Mouse (Mus musculus): ENCODE data around the gene Acot4. TPM values are rescaled to one million over a fixed set of nuclear protein-coding genes. Genes with fewer than 3 reads are reported as not detected.
"Not testable (repeated sequence)": the region's sequence is repeated elsewhere in the genome, so short reads cannot be mapped to it uniquely, and the experiment has no call there.

Acot4 gene
- total RNA-seq, 2 experiments from 2014 or later, result 2.3 to 3.0 TPM

DNA sequence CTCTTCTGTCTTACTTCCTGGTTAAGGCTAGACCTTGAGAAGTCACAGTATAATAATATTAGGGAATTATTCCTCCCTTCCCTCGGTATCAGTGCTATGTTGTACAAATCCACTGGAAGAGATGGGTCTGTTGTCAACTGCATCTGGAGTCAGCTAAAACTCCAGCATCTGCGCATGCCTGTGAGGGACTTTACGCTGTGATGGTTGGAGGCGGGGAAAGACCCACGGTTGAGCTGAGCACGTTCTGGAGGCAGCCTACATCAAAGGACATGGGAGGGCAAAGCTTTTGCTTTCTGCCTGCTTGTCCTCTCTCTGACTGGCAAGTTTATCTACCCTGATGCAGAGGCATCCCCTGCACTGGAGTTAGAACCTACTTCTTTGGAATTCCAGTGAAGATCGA lies 12.3 kb upstream of the Acot4 start:
- DNase-seq (ENCODE audit: extremely low spot score in 1 of 2, low spot score in 2 of 2), result no peak
- intact Hi-C loops (cut with DNase I), result no loop called here

GRCm38 (mm10) chr12:84028328-84028727 lies 9.9 kb upstream of the Acot4 start:
- intact Hi-C loops (cut with DNase I); DNase-seq (ENCODE audit: extremely low spot score in 1 of 2, low spot score in 2 of 2): not testable (repeated sequence)

GRCm38 (mm10) chr12:84029043-84029442 lies 9.1 kb upstream of the Acot4 start:
- DNase-seq (ENCODE audit: extremely low spot score in 1 of 2, low spot score in 2 of 2); intact Hi-C loops (cut with DNase I): not testable (repeated sequence)

DNA sequence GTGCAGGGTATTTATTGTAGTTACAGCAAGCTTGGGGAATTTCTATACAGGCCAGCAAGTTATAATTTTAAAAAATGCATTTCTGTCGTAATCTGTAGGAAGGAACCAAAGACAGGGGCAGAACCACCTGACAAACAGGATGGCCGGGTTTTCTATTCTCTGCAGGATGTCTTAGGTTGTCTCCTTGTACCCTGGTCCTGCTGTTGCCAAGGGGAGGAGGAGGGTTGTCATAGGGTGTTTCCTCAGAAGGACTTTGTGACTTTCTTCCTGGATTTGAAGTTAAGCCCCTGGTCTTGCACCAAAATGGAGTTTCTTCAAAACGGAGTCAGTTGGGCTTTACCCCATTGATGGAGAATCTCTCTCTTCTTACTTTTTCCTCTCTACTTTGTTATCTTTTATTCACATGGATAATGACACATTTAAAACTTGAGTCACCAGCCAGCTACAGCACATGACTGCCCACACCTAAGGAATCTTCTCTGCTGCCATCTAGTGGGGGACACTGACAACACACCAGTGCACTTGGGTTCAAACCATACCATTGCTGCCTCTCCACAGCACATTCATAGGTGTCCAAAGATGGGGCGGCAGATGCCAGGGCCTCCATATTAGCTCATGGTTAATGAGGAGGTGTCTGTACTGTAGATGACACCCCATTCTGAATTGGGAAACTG lies 7.4 kb upstream of the Acot4 start:
- intact Hi-C loops (cut with DNase I), result loop anchor here (5.0 kb wide), 1 partner anchor 43 kb away; the partner anchor contains the start of gene Acot2
- peak; percentile 58 to 65 for DNase-seq (ENCODE audit: extremely low spot score in 1 of 2, low spot score in 2 of 2)

DNA sequence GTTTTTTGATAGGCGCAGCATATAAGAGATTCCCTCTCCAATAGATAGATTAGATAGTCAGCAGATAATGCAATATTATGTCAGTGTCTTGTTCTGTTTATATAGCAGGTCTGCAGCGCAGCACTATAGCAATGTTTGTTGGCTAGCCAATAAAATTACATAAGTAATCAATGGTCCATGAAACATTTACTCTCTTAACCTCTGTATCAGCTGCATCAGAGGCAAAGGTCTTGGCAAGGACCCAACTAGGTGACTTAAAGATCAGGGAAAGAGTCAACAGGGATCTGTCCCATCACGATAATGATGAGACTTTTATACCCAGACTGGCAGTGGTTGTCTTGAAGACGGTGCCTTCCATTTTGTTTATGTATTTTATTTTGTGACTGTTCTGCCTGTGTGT lies 5.3 kb upstream of the Acot4 start:
- intact Hi-C loops (cut with DNase I), result loop anchor here (5.0 kb wide), 1 partner anchor 46 kb away; the partner anchor contains the start of gene Acot2

GRCm38 (mm10) chr12:84033302-84033701 lies 4.9 kb upstream of the Acot4 start:
- intact Hi-C loops (cut with DNase I), result loop anchor here (5.0 kb wide), 1 partner anchor 46 kb away; the partner anchor contains the start of gene Acot2
- DNase-seq (ENCODE audit: extremely low spot score in 1 of 2, low spot score in 2 of 2), result not testable (repeated sequence)

More for the DNA sequence above, 5.3 kb upstream of the Acot4 start:
- no peak for DNase-seq (ENCODE audit: extremely low spot score in 1 of 2, low spot score in 2 of 2)

GRCm38 (mm10) chr12:84034108-84034507 lies 4.1 kb upstream of the Acot4 start:
- intact Hi-C loops (cut with DNase I), result loop anchor here (5.0 kb wide), 1 partner anchor 47 kb away; the partner anchor contains the start of gene Acot2
- no peak for DNase-seq (ENCODE audit: extremely low spot score in 1 of 2, low spot score in 2 of 2)

- intact Hi-C loops (cut with DNase I), result not testable (repeated sequence)
- DNase-seq (ENCODE audit: extremely low spot score in 1 of 2, low spot score in 2 of 2), result peak in 1 of 2 experiments; percentile 40
Observed at GRCm38 (mm10) chr12:84038691-84039111, 522 bp downstream of the Acot4 start, which contains the start of gene Gm49366. Gene Gm49366, plus strand, starts transcription at chr12:84038935.

GRCm38 (mm10) chr12:84042248-84042647 lies 4.1 kb downstream of the Acot4 start:
- intact Hi-C loops (cut with DNase I), result no loop called here
- no peak for DNase-seq (ENCODE audit: extremely low spot score in 1 of 2, low spot score in 2 of 2)

DNA sequence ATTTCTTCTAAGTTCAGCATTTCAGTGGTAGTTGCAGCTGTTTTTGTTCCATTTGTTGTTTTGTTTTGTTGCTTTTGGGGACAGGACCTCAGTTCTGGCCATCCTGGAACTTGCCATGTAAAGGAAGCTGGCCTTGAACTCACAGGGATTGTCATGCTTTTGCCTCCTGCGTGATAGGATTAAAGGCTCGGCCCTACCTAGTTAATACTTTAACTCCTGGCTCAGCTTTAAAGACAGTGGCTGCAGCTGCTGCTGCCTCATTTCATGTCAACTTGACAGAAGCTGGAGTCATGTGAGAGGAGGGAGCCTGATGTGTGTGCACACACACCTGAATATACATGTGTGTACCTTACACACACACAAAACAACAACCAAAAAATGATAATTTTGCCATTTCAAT lies 5.9 kb downstream of the Acot4 start:
- intact Hi-C loops (cut with DNase I), result no loop called here
- no peak for DNase-seq (ENCODE audit: extremely low spot score in 1 of 2, low spot score in 2 of 2)

DNA sequence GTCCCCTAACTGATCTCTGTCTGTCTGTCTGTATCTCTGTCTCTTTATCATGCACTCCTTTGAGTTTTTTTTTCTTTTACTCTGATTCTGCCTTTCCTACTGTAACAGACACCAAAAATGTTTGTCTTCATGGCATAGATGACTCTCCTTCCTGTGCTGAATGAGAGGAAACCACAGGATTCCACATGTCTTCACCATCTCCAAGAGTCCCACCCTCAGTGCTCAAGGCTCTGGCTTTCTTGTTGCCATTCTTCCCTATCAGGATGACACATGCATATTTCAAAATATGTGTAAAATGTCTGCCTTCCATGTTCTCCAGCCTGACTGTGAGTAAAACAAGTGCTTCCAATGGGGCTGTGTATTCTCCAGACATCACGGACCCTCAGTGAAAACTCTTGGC lies 8.7 kb downstream of the Acot4 start:
- DNase-seq (ENCODE audit: extremely low spot score in 1 of 2, low spot score in 2 of 2), result no peak
- intact Hi-C loops (cut with DNase I), result no loop called here

DNA sequence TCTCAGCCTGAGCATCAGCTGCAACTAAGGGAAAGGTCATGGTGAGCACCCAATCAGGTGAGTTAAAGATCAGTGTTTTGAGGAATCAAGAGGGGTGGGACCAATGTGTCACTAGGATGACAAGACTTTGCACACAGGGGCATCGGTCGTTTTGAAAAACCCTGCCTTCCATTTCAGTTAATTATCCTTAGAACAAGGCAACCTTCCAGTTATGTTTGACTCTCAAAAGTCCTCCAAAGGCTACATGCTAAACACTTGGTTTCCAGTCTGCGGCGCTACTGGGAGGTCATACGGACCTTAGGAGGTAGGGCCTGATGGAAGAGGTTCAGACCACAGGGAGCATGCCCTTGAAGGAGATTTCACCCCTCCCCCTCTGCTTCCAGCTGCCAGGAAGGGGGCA lies 12.6 kb downstream of the Acot4 start:
- DNase-seq (ENCODE audit: extremely low spot score in 1 of 2, low spot score in 2 of 2), result not testable (repeated sequence)
- intact Hi-C loops (cut with DNase I), result loop anchor here (10.0 kb wide), 1 partner anchor 336 kb away; no protein-coding TSS in a partner anchor

DNA sequence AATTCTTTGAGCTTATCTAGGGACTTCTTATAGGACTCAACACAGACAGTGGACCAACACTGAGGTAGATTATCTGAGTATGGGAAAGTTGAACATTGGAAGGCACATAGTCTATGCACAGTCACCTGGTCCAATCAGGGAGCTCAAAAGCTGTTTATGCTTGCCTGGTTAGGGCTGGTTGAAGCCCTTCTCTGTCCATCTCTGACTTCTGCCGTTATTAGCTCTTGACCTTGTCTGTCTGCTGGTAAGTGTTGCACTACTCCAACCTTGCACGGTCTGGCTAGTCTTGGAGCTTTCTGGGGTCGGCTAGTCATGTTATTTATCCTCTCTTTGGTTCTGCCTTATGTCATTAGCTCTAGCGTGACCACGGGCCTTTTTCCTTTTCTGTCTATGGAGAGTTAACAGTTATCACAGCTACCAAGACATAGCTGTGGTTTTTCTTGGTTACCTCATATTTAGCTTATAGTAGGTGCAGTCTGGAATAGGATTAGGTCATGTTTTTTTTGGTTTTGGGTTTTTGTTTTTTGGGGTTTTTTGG lies 13.8 kb downstream of the Acot4 start, which contains the start of gene Acot3:
Acot3 (plus strand) TSS at position 208 of the 538 bp plus-strand sequence.
- intact Hi-C loops (cut with DNase I), result loop anchor here (10.0 kb wide), 1 partner anchor 337 kb away; no protein-coding TSS in a partner anchor
- no peak for DNase-seq (ENCODE audit: extremely low spot score in 1 of 2, low spot score in 2 of 2)

DNA sequence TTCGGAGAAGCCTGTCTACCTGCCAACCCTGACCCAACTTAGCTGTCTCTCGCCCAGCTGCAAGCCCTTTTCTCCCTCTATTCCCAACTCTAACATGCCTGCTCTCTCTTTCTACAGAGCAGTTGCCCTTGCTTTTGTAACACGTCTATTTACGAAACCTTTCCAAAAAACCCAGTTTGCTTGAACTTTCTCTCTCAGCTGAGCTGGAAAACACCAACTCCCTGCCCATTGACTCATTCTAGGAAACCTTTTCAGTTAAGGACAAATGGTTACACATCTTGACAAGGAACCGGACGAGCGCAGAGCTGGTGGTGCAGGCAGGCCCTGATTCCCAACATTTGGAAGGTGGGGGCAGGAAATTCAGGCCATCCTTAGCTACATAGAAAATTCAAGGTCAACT lies 14.4 kb downstream of the Acot4 start:
- no peak for DNase-seq (ENCODE audit: extremely low spot score in 1 of 2, low spot score in 2 of 2)
- intact Hi-C loops (cut with DNase I), result loop anchor here (10.0 kb wide), 1 partner anchor 338 kb away; no protein-coding TSS in a partner anchor

DNA sequence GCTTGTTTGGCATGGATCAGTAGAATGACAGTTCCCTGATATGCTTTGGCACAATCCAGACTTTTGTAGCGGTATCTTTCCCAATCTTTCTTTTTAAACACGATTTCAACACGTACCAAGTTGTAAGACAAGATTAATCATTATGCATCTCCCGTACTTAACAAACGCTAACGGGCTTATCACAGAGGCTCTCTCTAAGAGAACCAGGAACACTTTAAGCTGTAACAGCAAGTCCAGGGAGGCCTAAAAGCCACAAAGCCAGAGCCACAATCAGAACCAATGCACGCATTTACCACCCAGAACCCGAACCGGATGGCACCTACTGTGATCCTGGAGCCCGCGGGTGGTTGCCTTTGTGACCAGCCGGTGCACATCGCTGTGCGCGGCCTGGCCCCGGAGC lies 15.0 kb downstream of the Acot4 start:
- no peak for DNase-seq (ENCODE audit: extremely low spot score in 1 of 2, low spot score in 2 of 2)
- intact Hi-C loops (cut with DNase I), result loop anchor here (10.0 kb wide), 1 partner anchor 338 kb away; no protein-coding TSS in a partner anchor

GRCm38 (mm10) chr12:84053679-84054391 lies 15.7 kb downstream of the Acot4 start:
- intact Hi-C loops (cut with DNase I), result loop anchor here (10.0 kb wide), 1 partner anchor 339 kb away; no protein-coding TSS in a partner anchor
- peak in 1 of 2 experiments; percentile 35 for DNase-seq (ENCODE audit: extremely low spot score in 1 of 2, low spot score in 2 of 2)

- intact Hi-C loops (cut with DNase I), result no loop called here
- DNase-seq (ENCODE audit: extremely low spot score in 1 of 2, low spot score in 2 of 2), result no peak
Observed at GRCm38 (mm10) chr12:84060946-84061345, 22.8 kb downstream of the Acot4 start.

- DNase-seq (ENCODE audit: extremely low spot score in 1 of 2, low spot score in 2 of 2), result no peak
Observed at GRCm38 (mm10) chr12:84062336-84062735, 24.2 kb downstream of the Acot4 start.

GRCm38 (mm10) chr12:84063228-84063627 lies 25.0 kb downstream of the Acot4 start:
- intact Hi-C loops (cut with DNase I), result no loop called here
- DNase-seq (ENCODE audit: extremely low spot score in 1 of 2, low spot score in 2 of 2), result no peak

More at GRCm38 (mm10) chr12:84062336-84062735, 24.2 kb downstream of the Acot4 start:
- intact Hi-C loops (cut with DNase I), result no loop called here

Data from left cerebral cortex, postnatal 10 days (tissue).